Mouse (Mus musculus) myocyte (in vitro differentiated cells): ENCODE data around the gene Gsk3a. TPM values are rescaled to one million over a fixed set of nuclear protein-coding genes. Genes with fewer than 3 reads are reported as not detected.

Source experiments
- H3K27me3 ChIP-seq: one replicate; pipeline ENCODE4 v1.6.1; 2011; ENCODE audit not compliant: control insufficient read depth, insufficient read depth, insufficient read length
- H3K36me3 ChIP-seq: one replicate; pipeline ENCODE4 v1.6.1; 2011; ENCODE audit not compliant: control insufficient read depth, insufficient read depth
- H3K4me2 ChIP-seq: one replicate; pipeline ENCODE4 v1.6.1; 2011; ENCODE audit warnings: low read depth, control low read depth
- H3K4me3 ChIP-seq: one replicate; pipeline ENCODE4 v1.5.1; 2011; ENCODE audit warnings: mild to moderate bottlenecking, control low read depth, moderate library complexity
- H3K79me2 ChIP-seq: one replicate; pipeline ENCODE4 v1.6.1; 2011; ENCODE audit not compliant: control insufficient read depth, insufficient read depth
- H3ac ChIP-seq: one replicate; pipeline ENCODE4 v1.6.1; 2011; ENCODE audit not compliant: control insufficient read depth, insufficient read length
- CEBPB ChIP-seq: IDR thresholded peaks from 2 replicates; pipeline ENCODE4 v1.6.1; 2011; ENCODE audit warnings: mild to moderate bottlenecking, moderate library complexity; ENCODE audit not compliant: poor library complexity, insufficient read depth, severe bottlenecking
- E2F4 ChIP-seq: IDR thresholded peaks from one replicate; pipeline ENCODE4 v1.6.1; 2011; ENCODE audit warnings: mild to moderate bottlenecking, control low read depth, moderate library complexity; ENCODE audit not compliant: insufficient read depth
- MAX ChIP-seq: IDR thresholded peaks from one replicate; pipeline ENCODE4 v1.6.1; 2011; ENCODE audit warnings: low read depth, mild to moderate bottlenecking, control low read depth
- MYOD1 ChIP-seq, 3 experiments: IDR thresholded peaks; one replicate each; pipeline ENCODE4 v1.6.1; 2011; ENCODE audit warnings: control low read depth in 2 of 3, low read depth in 2 of 3, mild to moderate bottlenecking in 2 of 3, moderate library complexity in 1 of 3; ENCODE audit not compliant: insufficient read length in 2 of 3, control insufficient read depth in 1 of 3
- MYOG ChIP-seq, 3 experiments: IDR thresholded peaks; one replicate each; pipeline ENCODE4 v1.6.1; 2011; ENCODE audit warnings: control low read depth in 2 of 3, low read depth in 2 of 3, mild to moderate bottlenecking in 2 of 3; ENCODE audit not compliant: insufficient read length in 2 of 3, control insufficient read depth in 1 of 3, insufficient read depth in 1 of 3
- POLR2A ChIP-seq: IDR thresholded peaks from one replicate; pipeline ENCODE4 v1.6.1; 2011; ENCODE audit warnings: low read depth, mild to moderate bottlenecking, control low read depth, moderate library complexity; ENCODE audit not compliant: insufficient read length
- POLR2AphosphoS2 ChIP-seq: IDR thresholded peaks from one replicate; pipeline ENCODE4 v1.6.1; 2011; ENCODE audit warnings: low read depth, control low read depth; ENCODE audit not compliant: insufficient read length
- REST ChIP-seq: IDR thresholded peaks from one replicate; pipeline ENCODE4 v1.6.1; 2011; ENCODE audit warnings: mild to moderate bottlenecking, control low read depth, moderate library complexity; ENCODE audit not compliant: insufficient read depth, insufficient read length
- SRF ChIP-seq: IDR thresholded peaks from one replicate; pipeline ENCODE4 v1.6.1; 2011; ENCODE audit warnings: low read depth; ENCODE audit not compliant: control insufficient read depth, insufficient read length
- TCF12 ChIP-seq: IDR thresholded peaks from one replicate; pipeline ENCODE4 v1.6.1; 2011; ENCODE audit warnings: mild to moderate bottlenecking, control low read depth; ENCODE audit not compliant: poor library complexity, insufficient read depth, severe bottlenecking
- TCF3 ChIP-seq: IDR thresholded peaks from one replicate; pipeline ENCODE4 v1.6.1; 2011; ENCODE audit warnings: low read depth, control low read depth; ENCODE audit not compliant: insufficient read length
- USF1 ChIP-seq: IDR thresholded peaks from one replicate; pipeline ENCODE4 v1.6.1; 2011; ENCODE audit warnings: low read depth, mild to moderate bottlenecking, control low read depth, moderate library complexity
- polyA plus RNA-seq: library from polyadenylated mRNA; unstranded; fragments of >200 nt; fragmentation: generic; extraction: Trizol; gene quantifications from one replicate; pipeline ENCODE4 v1.2.1, GENCODE M21; 2012; ENCODE audit warnings: missing spikeins

Gsk3a gene
- polyA plus RNA-seq, 1 experiment = 69.4 TPM

- no peaks in the 10 kb centered on the region for H3K27me3 ChIP-seq
- peak overlapping the region; percentile 100 for H3K4me2 ChIP-seq
- H3ac ChIP-seq = peak overlapping the region; percentile 34
- TF ChIP-seq MYOG (IDR thresholded peaks at IDR 0.05; ENCODE audit: control insufficient read depth in 1 of 3, insufficient read depth in 1 of 3, insufficient read length in 2 of 3, low read depth in 2 of 3) = peak in 1 of 3 experiments; percentile 30
- TF ChIP-seq TCF12 = no peak
- peak; percentile 92 for TF ChIP-seq CEBPB
- TF ChIP-seq POLR2A = peak; percentile 79
- TF ChIP-seq MAX = no peak
- TF ChIP-seq SRF = no peak
- TF ChIP-seq E2F4 = no peak
- peak in 2 of 3 experiments; percentile 29 to 46 for TF ChIP-seq MYOD1 (IDR thresholded peaks at IDR 0.05; ENCODE audit: control insufficient read depth in 1 of 3, insufficient read length in 2 of 3, low read depth in 2 of 3)
- TF ChIP-seq POLR2AphosphoS2 = peak; percentile 85
- TF ChIP-seq TCF3 = no peak
- no peak for TF ChIP-seq USF1
- TF ChIP-seq REST = no peak
- H3K4me3 ChIP-seq = peak overlapping the region; percentile 90
- H3K79me2 ChIP-seq = peaks cover 19% of the 10 kb centered on the region
- H3K36me3 ChIP-seq = no peaks in the 10 kb centered on the region
Observed at GRCm38 (mm10) chr7:25219756-25220456, 17.7 kb downstream of the Gsk3a start.

- Histone ChIP-seq H3K36me3 (no peaks in the 10 kb centered on the region), H3K27me3 (no peaks in the 10 kb centered on the region), H3K4me2 (peak overlapping the region; percentile 100), H3ac (peak overlapping the region; percentile 34), H3K79me2 (peaks cover 19% of the 10 kb centered on the region), H3K4me3 (peak overlapping the region; percentile 90)
- TF ChIP-seq TCF3 (no peak), REST (no peak), USF1 (no peak), MAX (no peak), SRF (no peak), MYOG (IDR thresholded peaks at IDR 0.05; ENCODE audit: control insufficient read depth in 1 of 3, insufficient read depth in 1 of 3, insufficient read length in 2 of 3, low read depth in 2 of 3) (no peak), TCF12 (no peak), POLR2AphosphoS2 (no peak), CEBPB (no peak), E2F4 (no peak), POLR2A (no peak), MYOD1 (IDR thresholded peaks at IDR 0.05; ENCODE audit: control insufficient read depth in 1 of 3, insufficient read length in 2 of 3, low read depth in 2 of 3) (no peak)
Observed at GRCm38 (mm10) chr7:25219416-25219750, 18.3 kb downstream of the Gsk3a start.

GRCm38 (mm10) chr7:25218705-25219415 is 18.8 kb downstream of the Gsk3a start:
- no peaks in the 10 kb centered on the region for H3K27me3 ChIP-seq
- H3K79me2 ChIP-seq = peaks cover 19% of the 10 kb centered on the region
- peak overlapping the region; percentile 90 for H3K4me3 ChIP-seq
- TF ChIP-seq CEBPB (no peak), E2F4 (no peak), POLR2AphosphoS2 (no peak), TCF3 (no peak), POLR2A (peak; percentile 19), SRF (no peak)
- H3K36me3 ChIP-seq = no peaks in the 10 kb centered on the region
- peak overlapping the region; percentile 100 for H3K4me2 ChIP-seq
- H3ac ChIP-seq = peak overlapping the region; percentile 34

GRCm38 (mm10) chr7:25217653-25218395 is 19.8 kb downstream of the Gsk3a start:
- peak overlapping the region; percentile 100 for H3K4me2 ChIP-seq
- H3ac ChIP-seq = no peak overlapping the region
- peaks cover 14% of the 10 kb centered on the region for H3K79me2 ChIP-seq
- no peaks in the 10 kb centered on the region for H3K36me3 ChIP-seq
- peak overlapping the region; percentile 90 for H3K4me3 ChIP-seq
- no peak for TF ChIP-seq TCF12
- TF ChIP-seq MYOD1 (IDR thresholded peaks at IDR 0.05; ENCODE audit: control insufficient read depth in 1 of 3, insufficient read length in 2 of 3, low read depth in 2 of 3) = no peak
- no peak for TF ChIP-seq CEBPB
- TF ChIP-seq MAX = no peak
- no peak for TF ChIP-seq POLR2AphosphoS2
- TF ChIP-seq USF1 = no peak
- no peak for TF ChIP-seq SRF
- no peak for TF ChIP-seq MYOG (IDR thresholded peaks at IDR 0.05; ENCODE audit: control insufficient read depth in 1 of 3, insufficient read depth in 1 of 3, insufficient read length in 2 of 3, low read depth in 2 of 3)
- no peak for TF ChIP-seq REST
- TF ChIP-seq POLR2A = no peak
- TF ChIP-seq E2F4 = no peak
- no peak for TF ChIP-seq TCF3
- H3K27me3 ChIP-seq = no peaks in the 10 kb centered on the region
